Mouse (Mus musculus): ENCODE data around the gene Pomt1. TPM values are rescaled to one million over a fixed set of nuclear protein-coding genes. Genes with fewer than 3 reads are reported as not detected.

Gene Pomt1
- total and polyA plus RNA-seq, 3 experiments: 13.6 to 16.7 (median 16.0) TPM

- Histone ChIP-seq H3K27me3 (replicated peaks) (no peaks in the 10 kb centered on the region), H3K4me2 (ENCODE audit: insufficient read depth, low read depth, poor library complexity, severe bottlenecking) (no peak overlapping the region), H3K27ac (ENCODE audit: insufficient read depth, low read depth) (no peak overlapping the region), H3K9ac (ENCODE audit: insufficient read depth, low read depth) (no peak overlapping the region), H3K79me2 (replicated peaks; ENCODE audit: control insufficient read depth, extremely low read depth, insufficient read depth, poor library complexity, severe bottlenecking) (no peaks in the 10 kb centered on the region), H3K9me3 (replicated peaks; ENCODE audit: low read length) (no peaks in the 10 kb centered on the region), H3K4me1 (ENCODE audit: control insufficient read depth in 1 of 2, insufficient read depth in 2 of 2) (no peaks in the 10 kb centered on the region), H3K4me3 (replicated peaks in 1 of 3; ENCODE audit: low read depth in 2 of 3, low read length in 2 of 3, poor library complexity in 1 of 3) (no peak overlapping the region), H3K36me3 (replicated peaks in 1 of 2; ENCODE audit: control insufficient read depth in 1 of 2, insufficient read depth in 1 of 2, low read length in 1 of 2) (peaks cover 87 to 89% of the 10 kb centered on the region in 2 experiments)
- TF ChIP-seq CHD2 (IDR thresholded peaks at IDR 0.05; ENCODE audit: low read length) (no peak), GABPA (IDR thresholded peaks at IDR 0.05; ENCODE audit: insufficient replicate concordance, low read depth, low read length) (no peak), EP300 (IDR thresholded peaks at IDR 0.05; ENCODE audit: low read length) (no peak), ZKSCAN1 (IDR thresholded peaks at IDR 0.05; ENCODE audit: borderline replicate concordance, low read depth, low read length) (no peak), NRF1 (IDR thresholded peaks at IDR 0.05; ENCODE audit: low read depth, low read length) (no peak)
- no peak for DNase-seq (ENCODE audit: extremely low read depth)
- in situ Hi-C loops (cut with MboI; ENCODE audit: low pct_ligation_motif_present, low pct_unique_long_range_greater_than_20kb, low sequenced_read_pairs) (no loop called here), dilution Hi-C loops (cut with MboI; ENCODE audit: extremely low pct_ligation_motif_present, extremely low pct_unique_long_range_greater_than_20kb, low sequenced_read_pairs) (no loop called here)
Measured at GRCm38 (mm10) chr2:32252658-32253057, 16.3 kb downstream of the Pomt1 start.

DNA sequence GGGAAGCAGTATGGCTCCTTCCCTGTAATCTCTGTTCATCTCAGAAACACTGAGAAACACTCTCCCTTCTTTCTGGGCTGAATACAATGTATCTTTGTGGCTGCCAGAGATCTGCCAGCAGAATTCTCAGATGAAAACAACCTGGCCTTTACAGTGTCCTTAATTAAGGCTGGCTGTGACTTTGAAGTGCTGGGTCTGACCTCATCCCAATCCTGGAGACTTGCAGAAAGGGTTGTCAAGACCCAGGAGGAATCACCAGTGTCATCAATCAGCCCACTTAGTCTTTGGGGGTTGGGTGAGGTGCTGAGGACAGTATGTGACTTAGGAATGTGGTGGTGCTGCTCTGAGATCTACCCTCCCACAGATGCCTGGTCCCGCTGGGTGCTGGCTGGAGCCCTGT is 17.0 kb downstream of the Pomt1 start:
- H3K79me2 ChIP-seq (replicated peaks; ENCODE audit: control insufficient read depth, extremely low read depth, insufficient read depth, poor library complexity, severe bottlenecking): no peaks in the 10 kb centered on the region
- H3K36me3 ChIP-seq (replicated peaks in 1 of 2; ENCODE audit: control insufficient read depth in 1 of 2, insufficient read depth in 1 of 2, low read length in 1 of 2): peaks cover 89% of the 10 kb centered on the region in 2 experiments
- peaks cover 0 to 1% of the 10 kb centered on the region in 2 experiments; a peak in 2 of 4 replicates for H3K4me1 ChIP-seq (ENCODE audit: control insufficient read depth in 1 of 2, insufficient read depth in 2 of 2)
- dilution Hi-C loops (cut with MboI; ENCODE audit: extremely low pct_ligation_motif_present, extremely low pct_unique_long_range_greater_than_20kb, low sequenced_read_pairs): no loop called here
- H3K4me2 ChIP-seq (ENCODE audit: insufficient read depth, low read depth, poor library complexity, severe bottlenecking): no peak overlapping the region
- in situ Hi-C loops (cut with MboI; ENCODE audit: low pct_ligation_motif_present, low pct_unique_long_range_greater_than_20kb, low sequenced_read_pairs): no loop called here
- H3K4me3 ChIP-seq (replicated peaks in 1 of 3; ENCODE audit: low read depth in 2 of 3, low read length in 2 of 3, poor library complexity in 1 of 3): no peak overlapping the region
- no peaks in the 10 kb centered on the region for H3K27me3 ChIP-seq (replicated peaks)
- no peak for TF ChIP-seq ZMIZ1 (IDR thresholded peaks at IDR 0.05; ENCODE audit: low read depth, low read length)
- TF ChIP-seq JUND (conservative IDR thresholded peaks at IDR 0.05; ENCODE audit: low read depth, low read length): no peak
- no peak for TF ChIP-seq MAZ (IDR thresholded peaks at IDR 0.05; ENCODE audit: low read depth, low read length)
- no peak for TF ChIP-seq EP300 (IDR thresholded peaks at IDR 0.05; ENCODE audit: low read length)
- no peak for TF ChIP-seq USF1 (IDR thresholded peaks at IDR 0.05; ENCODE audit: low read depth, low read length)
- no peak for TF ChIP-seq MYC (IDR thresholded peaks at IDR 0.05; ENCODE audit: low read depth, low read length)
- TF ChIP-seq POLR2A (IDR thresholded peaks at IDR 0.05; ENCODE audit: low read depth, low read length): no peak
- TF ChIP-seq MXI1 (IDR thresholded peaks at IDR 0.05; ENCODE audit: low read depth, low read length): no peak
- TF ChIP-seq SIN3A (IDR thresholded peaks at IDR 0.05; ENCODE audit: low read length): no peak
- no peak for TF ChIP-seq ELF1 (IDR thresholded peaks at IDR 0.05; ENCODE audit: low read depth, low read length)
- no peak for TF ChIP-seq CHD2 (IDR thresholded peaks at IDR 0.05; ENCODE audit: low read length)
- TF ChIP-seq NELFE (IDR thresholded peaks at IDR 0.05; ENCODE audit: low read depth, low read length): no peak
- no peak overlapping the region for H3K27ac ChIP-seq (ENCODE audit: insufficient read depth, low read depth)
- no peak overlapping the region for H3K9ac ChIP-seq (ENCODE audit: insufficient read depth, low read depth)
- no peaks in the 10 kb centered on the region for H3K9me3 ChIP-seq (replicated peaks; ENCODE audit: low read length)
- DNase-seq (ENCODE audit: extremely low read depth): no peak

DNA sequence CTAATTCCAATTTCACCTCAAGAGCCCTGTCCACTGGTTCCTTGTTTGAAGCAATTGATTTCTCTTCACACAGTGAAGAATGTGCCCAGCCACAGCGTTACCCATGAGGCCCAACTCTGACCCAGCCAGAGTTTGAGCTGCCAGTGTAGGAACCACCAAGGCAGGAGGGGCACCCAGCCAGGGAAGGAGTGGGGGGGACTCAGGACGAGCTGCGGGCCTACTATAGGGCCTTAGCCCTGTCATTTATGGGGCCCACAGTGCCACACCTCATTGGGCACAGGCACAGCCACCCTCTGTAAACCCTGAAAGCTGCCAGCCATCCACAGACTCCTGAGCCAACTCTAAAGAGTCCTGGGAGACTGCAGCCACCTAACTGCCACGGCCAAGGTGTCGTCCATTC is 18.2 kb downstream of the Pomt1 start:
- no peaks in the 10 kb centered on the region for H3K9me3 ChIP-seq (replicated peaks; ENCODE audit: low read length)
- H3K4me2 ChIP-seq (ENCODE audit: insufficient read depth, low read depth, poor library complexity, severe bottlenecking): no peak overlapping the region
- no peak overlapping the region for H3K4me3 ChIP-seq (replicated peaks in 1 of 3; ENCODE audit: low read depth in 2 of 3, low read length in 2 of 3, poor library complexity in 1 of 3)
- H3K27me3 ChIP-seq (replicated peaks): no peaks in the 10 kb centered on the region
- H3K4me1 ChIP-seq (ENCODE audit: control insufficient read depth in 1 of 2, insufficient read depth in 2 of 2): peaks cover 0 to 11% of the 10 kb centered on the region in 2 experiments; a peak in 2 of 4 replicates
- dilution Hi-C loops (cut with MboI; ENCODE audit: extremely low pct_ligation_motif_present, extremely low pct_unique_long_range_greater_than_20kb, low sequenced_read_pairs) (no loop called here), in situ Hi-C loops (cut with MboI; ENCODE audit: low pct_ligation_motif_present, low pct_unique_long_range_greater_than_20kb, low sequenced_read_pairs) (no loop called here)
- H3K79me2 ChIP-seq (replicated peaks; ENCODE audit: control insufficient read depth, extremely low read depth, insufficient read depth, poor library complexity, severe bottlenecking): peaks cover 9% of the 10 kb centered on the region
- H3K27ac ChIP-seq (ENCODE audit: insufficient read depth, low read depth): no peak overlapping the region
- peaks cover 82 to 83% of the 10 kb centered on the region in 2 experiments for H3K36me3 ChIP-seq (replicated peaks in 1 of 2; ENCODE audit: control insufficient read depth in 1 of 2, insufficient read depth in 1 of 2, low read length in 1 of 2)
- TF ChIP-seq PAX5 (IDR thresholded peaks at IDR 0.05; ENCODE audit: low read length) (no peak), USF1 (IDR thresholded peaks at IDR 0.05; ENCODE audit: low read depth, low read length) (no peak), MXI1 (IDR thresholded peaks at IDR 0.05; ENCODE audit: low read depth, low read length) (no peak), GABPA (IDR thresholded peaks at IDR 0.05; ENCODE audit: insufficient replicate concordance, low read depth, low read length) (no peak), POLR2AphosphoS2 (IDR thresholded peaks at IDR 0.05; ENCODE audit: low read depth, low read length) (no peak), NRF1 (IDR thresholded peaks at IDR 0.05; ENCODE audit: low read depth, low read length) (no peak), POLR2A (IDR thresholded peaks at IDR 0.05; ENCODE audit: low read depth, low read length) (no peak), MEF2A (IDR thresholded peaks at IDR 0.05; ENCODE audit: borderline replicate concordance, low read depth, low read length) (no peak), USF2 (conservative IDR thresholded peaks at IDR 0.05; ENCODE audit: low read depth, low read length) (no peak)
- no peak overlapping the region for H3K9ac ChIP-seq (ENCODE audit: insufficient read depth, low read depth)
- DNase-seq (ENCODE audit: extremely low read depth): no peak

Data from CH12.LX (cell line).